Mouse (Mus musculus): ENCODE data around the gene Nfkbie. TPM values are rescaled to one million over a fixed set of nuclear protein-coding genes. Genes with fewer than 3 reads are reported as not detected.

The Nfkbie gene
- total and polyA plus RNA-seq, 3 experiments, result 78.7 to 136 (median 90.0) TPM

- H3K27ac ChIP-seq (ENCODE audit: insufficient read depth, low read depth), result no peak overlapping the region
- no peaks in the 10 kb centered on the region for H3K79me2 ChIP-seq (replicated peaks; ENCODE audit: control insufficient read depth, extremely low read depth, insufficient read depth, poor library complexity, severe bottlenecking)
- H3K9ac ChIP-seq (ENCODE audit: insufficient read depth, low read depth), result no peak overlapping the region
- H3K36me3 ChIP-seq (replicated peaks in 1 of 2; ENCODE audit: control insufficient read depth in 1 of 2, insufficient read depth in 1 of 2, low read length in 1 of 2), result no peaks in the 10 kb centered on the region
- TF ChIP-seq MYC (IDR thresholded peaks at IDR 0.05; ENCODE audit: low read depth, low read length) (no peak), RAD21 (IDR thresholded peaks at IDR 0.05; ENCODE audit: low read depth, low read length) (no peak), POLR2A (IDR thresholded peaks at IDR 0.05; ENCODE audit: low read depth, low read length) (no peak), IRF4 (IDR thresholded peaks at IDR 0.05; ENCODE audit: low read depth, low read length) (no peak), TCF12 (IDR thresholded peaks at IDR 0.05; ENCODE audit: low read depth, low read length) (no peak), NELFE (IDR thresholded peaks at IDR 0.05; ENCODE audit: low read depth, low read length) (no peak), ZNF384 (IDR thresholded peaks at IDR 0.05; ENCODE audit: low read depth, low read length) (no peak), BHLHE40 (IDR thresholded peaks at IDR 0.05; ENCODE audit: low read depth, low read length) (no peak), CTCF (conservative IDR thresholded peaks at IDR 0.05 in 1 of 2, IDR thresholded peaks at IDR 0.05 in 1 of 2; ENCODE audit: low read depth in 2 of 2, low read length in 2 of 2) (no peak), EP300 (IDR thresholded peaks at IDR 0.05; ENCODE audit: low read length) (no peak), PAX5 (IDR thresholded peaks at IDR 0.05; ENCODE audit: low read length) (no peak), RCOR1 (conservative IDR thresholded peaks at IDR 0.05; ENCODE audit: low read depth, low read length) (no peak)
- H3K27me3 ChIP-seq (replicated peaks), result no peaks in the 10 kb centered on the region
- no peak for DNase-seq (ENCODE audit: extremely low read depth)
- peaks cover 8 to 43% of the 10 kb centered on the region in 2 experiments for H3K4me1 ChIP-seq (ENCODE audit: control insufficient read depth in 1 of 2, insufficient read depth in 2 of 2)
- H3K4me3 ChIP-seq (replicated peaks in 1 of 3; ENCODE audit: low read depth in 2 of 3, low read length in 2 of 3, poor library complexity in 1 of 3), result no peak overlapping the region
- no peak overlapping the region for H3K4me2 ChIP-seq (ENCODE audit: insufficient read depth, low read depth, poor library complexity, severe bottlenecking)
- in situ Hi-C loops (cut with MboI; ENCODE audit: low pct_ligation_motif_present, low pct_unique_long_range_greater_than_20kb, low sequenced_read_pairs) (no loop called here), dilution Hi-C loops (cut with MboI; ENCODE audit: extremely low pct_ligation_motif_present, extremely low pct_unique_long_range_greater_than_20kb, low sequenced_read_pairs) (no loop called here)
- no peaks in the 10 kb centered on the region for H3K9me3 ChIP-seq (replicated peaks; ENCODE audit: low read length)
These were observed 22.7 kb downstream of the Nfkbie start for GRCm38 (mm10) chr17:45578242-45578641.

GRCm38 (mm10) chr17:45578843-45579242 is 23.3 kb downstream of the Nfkbie start:
- in situ Hi-C loops (cut with MboI; ENCODE audit: low pct_ligation_motif_present, low pct_unique_long_range_greater_than_20kb, low sequenced_read_pairs) (no loop called here), dilution Hi-C loops (cut with MboI; ENCODE audit: extremely low pct_ligation_motif_present, extremely low pct_unique_long_range_greater_than_20kb, low sequenced_read_pairs) (no loop called here)
- TF ChIP-seq MYC (IDR thresholded peaks at IDR 0.05; ENCODE audit: low read depth, low read length) (peak; percentile 81), SMC3 (IDR thresholded peaks at IDR 0.05; ENCODE audit: low read depth, low read length) (peak; percentile 52), ZNF384 (IDR thresholded peaks at IDR 0.05; ENCODE audit: low read depth, low read length) (0 out of 2 replicates have a peak, but pooled peaks have one; percentile 7), MAX (IDR thresholded peaks at IDR 0.05; ENCODE audit: low read length) (peak; percentile 51; the same call in 1 of the 2 replicates), POLR2A (IDR thresholded peaks at IDR 0.05; ENCODE audit: low read depth, low read length) (no peak), CTCF (conservative IDR thresholded peaks at IDR 0.05 in 1 of 2, IDR thresholded peaks at IDR 0.05 in 1 of 2; ENCODE audit: low read depth in 2 of 2, low read length in 2 of 2) (peak; percentile 44 to 80), HCFC1 (IDR thresholded peaks at IDR 0.05; ENCODE audit: low read depth, low read length) (0 out of 2 replicates have a peak, but pooled peaks have one; percentile 13), RAD21 (IDR thresholded peaks at IDR 0.05; ENCODE audit: low read depth, low read length) (peak; percentile 41), IRF4 (IDR thresholded peaks at IDR 0.05; ENCODE audit: low read depth, low read length) (no peak)
- Histone ChIP-seq H3K4me3 (replicated peaks in 1 of 3; ENCODE audit: low read depth in 2 of 3, low read length in 2 of 3, poor library complexity in 1 of 3) (no peak overlapping the region), H3K9me3 (replicated peaks; ENCODE audit: low read length) (no peaks in the 10 kb centered on the region), H3K9ac (ENCODE audit: insufficient read depth, low read depth) (no peak overlapping the region), H3K27me3 (replicated peaks) (no peaks in the 10 kb centered on the region), H3K4me1 (ENCODE audit: control insufficient read depth in 1 of 2, insufficient read depth in 2 of 2) (peaks cover 8 to 49% of the 10 kb centered on the region in 2 experiments), H3K4me2 (ENCODE audit: insufficient read depth, low read depth, poor library complexity, severe bottlenecking) (no peak overlapping the region), H3K79me2 (replicated peaks; ENCODE audit: control insufficient read depth, extremely low read depth, insufficient read depth, poor library complexity, severe bottlenecking) (no peaks in the 10 kb centered on the region), H3K27ac (ENCODE audit: insufficient read depth, low read depth) (no peak overlapping the region), H3K36me3 (replicated peaks in 1 of 2; ENCODE audit: control insufficient read depth in 1 of 2, insufficient read depth in 1 of 2, low read length in 1 of 2) (no peaks in the 10 kb centered on the region)
- DNase-seq (ENCODE audit: extremely low read depth), result no peak

Measured in CH12.LX (cell line).